Mouse (Mus musculus) thymus, postnatal 0 days (tissue): ENCODE measurements around the gene Smarcc2. TPM values are rescaled to one million over a fixed set of nuclear protein-coding genes. Genes with fewer than 3 reads are reported as not detected.

Experiments used
- DNase-seq: peaks from one replicate; pipeline ENCODE4 v3.0.0-alpha.2; 2015; ENCODE audit warnings: low spot score
- polyA plus RNA-seq: library from polyadenylated mRNA; unstranded; fragments of >200 nt; fragmentation: Nextera tagmentation; extraction: Ambion mirVana; gene quantifications from 2 replicates; pipeline ENCODE4 v1.2.1, GENCODE M21; 2015

The Smarcc2 gene
- 37.2 and 41.7 TPM in 2 replicates for polyA plus RNA-seq

- DNase-seq = peak; percentile 87
These were observed at the start of gene Smarcc2 for GRCm38 (mm10) chr10:128458719-128459408. Gene Smarcc2, plus strand, starts transcription at chr10:128459248.

- DNase-seq = peak; percentile 99
These were observed 49.1 kb upstream of the Smarcc2 start for GRCm38 (mm10) chr10:128409692-128410559.

- DNase-seq = peak; percentile 23
These were observed 48.5 kb upstream of the Smarcc2 start for GRCm38 (mm10) chr10:128410560-128410845.

- peak; percentile 98 for DNase-seq
These were observed 47.6 kb upstream of the Smarcc2 start, which contains the start of the genes Nabp2 and Rnf41 for GRCm38 (mm10) chr10:128411211-128412054. Gene Nabp2, minus strand, starts transcription at chr10:128411492. Gene Rnf41, plus strand, starts transcription at chr10:128411657.

- DNase-seq = no peak
These were observed 47.0 kb upstream of the Smarcc2 start for GRCm38 (mm10) chr10:128412055-128412381.

- no peak for DNase-seq
These were observed 46.5 kb upstream of the Smarcc2 start for GRCm38 (mm10) chr10:128412558-128412957.

GRCm38 (mm10) chr10:128413076-128413475 lies 46.0 kb upstream of the Smarcc2 start:
- DNase-seq = no peak

GRCm38 (mm10) chr10:128414848-128415247 lies 44.2 kb upstream of the Smarcc2 start:
- no peak for DNase-seq

GRCm38 (mm10) chr10:128422426-128422825 lies 36.6 kb upstream of the Smarcc2 start:
- DNase-seq = no peak

- DNase-seq = peak; percentile 72
These were observed 34.4 kb upstream of the Smarcc2 start for GRCm38 (mm10) chr10:128424604-128425003.

- no peak for DNase-seq
These were observed 33.8 kb upstream of the Smarcc2 start for GRCm38 (mm10) chr10:128425260-128425659.

GRCm38 (mm10) chr10:128429052-128429451 lies 30.0 kb upstream of the Smarcc2 start:
- no peak for DNase-seq

- no peak for DNase-seq
These were observed 29.6 kb upstream of the Smarcc2 start for GRCm38 (mm10) chr10:128429454-128429853.

GRCm38 (mm10) chr10:128433417-128433816 lies 25.6 kb upstream of the Smarcc2 start:
- no peak for DNase-seq

- peak; percentile 64 for DNase-seq
These were observed 24.4 kb upstream of the Smarcc2 start for GRCm38 (mm10) chr10:128434681-128435080.

GRCm38 (mm10) chr10:128435186-128435823 lies 23.7 kb upstream of the Smarcc2 start:
- no peak for DNase-seq

GRCm38 (mm10) chr10:128435873-128436272 lies 23.2 kb upstream of the Smarcc2 start:
- DNase-seq = no peak

- DNase-seq = no peak
These were observed 22.7 kb upstream of the Smarcc2 start for GRCm38 (mm10) chr10:128436376-128436775.

- DNase-seq = no peak
These were observed 20.3 kb upstream of the Smarcc2 start for GRCm38 (mm10) chr10:128438675-128439279.

GRCm38 (mm10) chr10:128440407-128440806 lies 18.6 kb upstream of the Smarcc2 start:
- DNase-seq = peak; percentile 41
